Mouse (Mus musculus) C2C12 (cell line): ENCODE results near the gene Ly6g6c. TPM values are rescaled to one million over a fixed set of nuclear protein-coding genes. Genes with fewer than 3 reads are reported as not detected.

Experiments
- H3K27me3 ChIP-seq: one replicate; pipeline ENCODE4 v1.6.1; 2011; ENCODE audit not compliant: control insufficient read depth, insufficient read depth, insufficient read length
- H3K36me3 ChIP-seq: one replicate; pipeline ENCODE4 v1.6.1; 2011; ENCODE audit not compliant: control insufficient read depth, insufficient read depth
- H3K4me3 ChIP-seq: one replicate; pipeline ENCODE4 v1.5.1; 2011; ENCODE audit warnings: mild to moderate bottlenecking, control low read depth; ENCODE audit not compliant: poor library complexity, insufficient read depth, severe bottlenecking
- H3K79me2 ChIP-seq: one replicate; pipeline ENCODE4 v1.6.1; 2011; ENCODE audit not compliant: control insufficient read depth, insufficient read depth
- H3K79me3 ChIP-seq: one replicate; pipeline ENCODE4 v1.6.1; 2011; ENCODE audit warnings: low read depth, control low read depth
- H3ac ChIP-seq: one replicate; pipeline ENCODE3; 2011; ENCODE audit warnings: low read depth; ENCODE audit not compliant: control insufficient read depth, insufficient read length
- CEBPB ChIP-seq: IDR thresholded peaks from one replicate; pipeline ENCODE4 v1.6.1; 2011; ENCODE audit warnings: low read depth, mild to moderate bottlenecking, control low read depth, moderate library complexity
- CTCF ChIP-seq: IDR thresholded peaks from one replicate; pipeline ENCODE4 v1.5.1; 2011; ENCODE audit not compliant: control insufficient read depth, insufficient read depth, insufficient read length
- FOSL1 ChIP-seq: IDR thresholded peaks from one replicate; pipeline ENCODE4 v1.8.0; 2011; ENCODE audit warnings: mild to moderate bottlenecking, low read length; ENCODE audit not compliant: poor library complexity, insufficient read depth, severe bottlenecking
- MAX ChIP-seq: IDR thresholded peaks from one replicate; pipeline ENCODE4 v1.6.1; 2011; ENCODE audit warnings: mild to moderate bottlenecking, control low read depth
- MYOD1 ChIP-seq: IDR thresholded peaks from one replicate; pipeline ENCODE4 v1.6.1; 2011; ENCODE audit warnings: low read depth; ENCODE audit not compliant: control insufficient read depth, insufficient read length
- MYOG ChIP-seq: IDR thresholded peaks from one replicate; pipeline ENCODE4 v1.6.1; 2011; ENCODE audit not compliant: control insufficient read depth, insufficient read length; ENCODE audit errors: extremely low read depth
- USF1 ChIP-seq: IDR thresholded peaks from one replicate; pipeline ENCODE4 v1.6.1; 2011; ENCODE audit warnings: low read depth, mild to moderate bottlenecking, control low read depth, moderate library complexity
- polyA plus RNA-seq: library from polyadenylated mRNA; unstranded; fragments of >200 nt; fragmentation: generic; extraction: Trizol; gene quantifications from one replicate; pipeline ENCODE4 v1.2.1, GENCODE M21; 2012; ENCODE audit warnings: missing spikeins

Ly6g6c gene
- polyA plus RNA-seq, 1 experiment = 0.12 TPM

- Histone ChIP-seq H3K36me3 (peaks cover 11% of the 10 kb centered on the region), H3K27me3 (no peaks in the 10 kb centered on the region), H3K79me2 (no peaks in the 10 kb centered on the region), H3K79me3 (no peaks in the 10 kb centered on the region), H3K4me3 (no peak overlapping the region), H3ac (no peak overlapping the region)
- no peak for TF ChIP-seq MYOG
- no peak for TF ChIP-seq CEBPB
- no peak for TF ChIP-seq FOSL1
- TF ChIP-seq CTCF = no peak
- TF ChIP-seq USF1 = no peak
- TF ChIP-seq MAX = no peak
- TF ChIP-seq MYOD1 = no peak
Measured at GRCm38 (mm10) chr17:35019894-35020293, 45.3 kb upstream of the Ly6g6c start.

- no peaks in the 10 kb centered on the region for H3K79me3 ChIP-seq
- no peak overlapping the region for H3K4me3 ChIP-seq
- H3K79me2 ChIP-seq = no peaks in the 10 kb centered on the region
- peaks cover 7% of the 10 kb centered on the region for H3K36me3 ChIP-seq
- H3K27me3 ChIP-seq = no peaks in the 10 kb centered on the region
- H3ac ChIP-seq = no peak overlapping the region
- TF ChIP-seq FOSL1 (no peak), MYOG (no peak), CEBPB (no peak), MAX (no peak), MYOD1 (no peak), CTCF (no peak), USF1 (no peak)
Measured at GRCm38 (mm10) chr17:35020551-35020950, 44.6 kb upstream of the Ly6g6c start.

- H3K4me3 ChIP-seq = no peak overlapping the region
- no peaks in the 10 kb centered on the region for H3K36me3 ChIP-seq
Measured at GRCm38 (mm10) chr17:35021163-35021808, 43.9 kb upstream of the Ly6g6c start.

GRCm38 (mm10) chr17:35021842-35022477 is 43.2 kb upstream of the Ly6g6c start:
- TF ChIP-seq FOSL1 = no peak
- TF ChIP-seq USF1 = no peak
- TF ChIP-seq CTCF = no peak
- TF ChIP-seq MYOD1 = no peak
- TF ChIP-seq MYOG = no peak
- H3K36me3 ChIP-seq = no peaks in the 10 kb centered on the region
- no peak overlapping the region for H3K4me3 ChIP-seq
- H3ac ChIP-seq = no peak overlapping the region
- H3K27me3 ChIP-seq = no peaks in the 10 kb centered on the region
- H3K79me3 ChIP-seq = no peaks in the 10 kb centered on the region
- H3K79me2 ChIP-seq = no peaks in the 10 kb centered on the region

More at GRCm38 (mm10) chr17:35021163-35021808, 43.9 kb upstream of the Ly6g6c start:
- H3K27me3 ChIP-seq = no peaks in the 10 kb centered on the region
- TF ChIP-seq FOSL1 (no peak), MAX (no peak), CTCF (peak; percentile 79)
- H3K79me3 ChIP-seq = no peaks in the 10 kb centered on the region
- H3ac ChIP-seq = no peak overlapping the region
- no peaks in the 10 kb centered on the region for H3K79me2 ChIP-seq

- Histone ChIP-seq H3K79me2 (no peaks in the 10 kb centered on the region), H3ac (no peak overlapping the region), H3K4me3 (no peak overlapping the region), H3K27me3 (no peaks in the 10 kb centered on the region), H3K79me3 (no peaks in the 10 kb centered on the region), H3K36me3 (no peaks in the 10 kb centered on the region)
- TF ChIP-seq CTCF (no peak), CEBPB (no peak), FOSL1 (no peak), MYOD1 (no peak), USF1 (no peak), MAX (no peak), MYOG (no peak)
Measured at GRCm38 (mm10) chr17:35022541-35023060, 42.6 kb upstream of the Ly6g6c start.

GRCm38 (mm10) chr17:35023221-35023620 is 42.0 kb upstream of the Ly6g6c start:
- H3K36me3 ChIP-seq = no peaks in the 10 kb centered on the region
- no peaks in the 10 kb centered on the region for H3K79me3 ChIP-seq
- H3K4me3 ChIP-seq = no peak overlapping the region
- H3K79me2 ChIP-seq = no peaks in the 10 kb centered on the region
- no peaks in the 10 kb centered on the region for H3K27me3 ChIP-seq
- H3ac ChIP-seq = no peak overlapping the region
- TF ChIP-seq FOSL1 (no peak), CTCF (no peak), MYOD1 (no peak), CEBPB (no peak), MAX (no peak), USF1 (no peak), MYOG (no peak)
